Mouse (Mus musculus) CH12.LX (cell line): ENCODE data around the gene Nkapd1. TPM values are rescaled to one million over a fixed set of nuclear protein-coding genes. Genes with fewer than 3 reads are reported as not detected.

Experiments
- DNase-seq: peaks from one replicate; pipeline ENCODE4 v3.0.0-alpha.2; 2013; ENCODE audit errors: extremely low read depth
- H3K27ac ChIP-seq: 2 replicates; pipeline ENCODE4 v1.5.1; 2012; ENCODE audit warnings: low read depth, mild to moderate bottlenecking, control low read depth, moderate library complexity; ENCODE audit not compliant: insufficient read depth
- H3K27me3 ChIP-seq: replicated peaks from 2 replicates; pipeline ENCODE3; 2012; ENCODE audit warnings: inconsistent platforms
- H3K36me3 ChIP-seq, 2 experiments: replicated peaks in 1 of 2; 2 replicates each; pipeline versions ENCODE3 to v1.6.1; 2012; ENCODE audit warnings: inconsistent platforms in 1 of 2, low read length in 1 of 2, mild to moderate bottlenecking in 1 of 2, mixed read lengths in 1 of 2, moderate library complexity in 1 of 2; ENCODE audit not compliant: control insufficient read depth in 1 of 2, insufficient read depth in 1 of 2
- H3K4me1 ChIP-seq, 2 experiments: 2 replicates each; pipeline ENCODE4 v1.6.1; 2012; ENCODE audit warnings: inconsistent platforms in 1 of 2, moderate library complexity in 1 of 2; ENCODE audit not compliant: insufficient read depth in 2 of 2, control insufficient read depth in 1 of 2
- H3K4me2 ChIP-seq: 2 replicates; pipeline ENCODE4 v1.6.1; 2012; ENCODE audit warnings: low read depth, mild to moderate bottlenecking, control low read depth; ENCODE audit not compliant: poor library complexity, insufficient read depth, severe bottlenecking
- H3K4me3 ChIP-seq, 3 experiments: fragments of 150-350 bp in 1 of 3; sonication (generic) in 1 of 3; replicated peaks in 1 of 3; 2 replicates each; pipeline versions ENCODE3 to v1.5.1; 2011 to 2012; ENCODE audit warnings: low read depth in 2 of 3, low read length in 2 of 3, mild to moderate bottlenecking in 2 of 3, moderate library complexity in 2 of 3, control low read depth in 1 of 3, improper control_type of control experiment in 1 of 3, inconsistent platforms in 1 of 3, mixed read lengths in 1 of 3; ENCODE audit not compliant: poor library complexity in 1 of 3
- H3K79me2 ChIP-seq: replicated peaks from 2 replicates; pipeline ENCODE4 v1.6.1; 2012; ENCODE audit warnings: mild to moderate bottlenecking, moderate library complexity; ENCODE audit not compliant: control insufficient read depth, poor library complexity, insufficient read depth, severe bottlenecking; ENCODE audit errors: extremely low read depth
- H3K9ac ChIP-seq: 2 replicates; pipeline ENCODE4 v1.6.1; 2012; ENCODE audit warnings: low read depth, mild to moderate bottlenecking, control low read depth, moderate library complexity; ENCODE audit not compliant: insufficient read depth
- H3K9me3 ChIP-seq: replicated peaks from 2 replicates; pipeline ENCODE3; 2012; ENCODE audit warnings: low read length, inconsistent platforms, mixed read lengths
- CHD1 ChIP-seq: IDR thresholded peaks from 2 replicates; pipeline ENCODE4 v1.6.1; 2012; ENCODE audit warnings: low read depth, low read length, improper control_type of control experiment, inconsistent platforms
- CHD2 ChIP-seq: IDR thresholded peaks from 2 replicates; pipeline ENCODE4 v1.6.1; 2011; ENCODE audit warnings: low read length, improper control_type of control experiment
- E2F4 ChIP-seq: IDR thresholded peaks from 2 replicates; pipeline ENCODE4 v1.6.1; 2011; ENCODE audit warnings: low read depth, low read length, improper control_type of control experiment; ENCODE audit not compliant: insufficient replicate concordance
- ELF1 ChIP-seq: IDR thresholded peaks from 2 replicates; pipeline ENCODE4 v1.6.1; 2014; ENCODE audit warnings: low read depth, mild to moderate bottlenecking, inconsistent platforms, low read length, improper control_type of control experiment
- EP300 ChIP-seq: IDR thresholded peaks from 2 replicates; pipeline ENCODE4 v1.6.1; 2011; ENCODE audit warnings: low read length, improper control_type of control experiment
- HCFC1 ChIP-seq: IDR thresholded peaks from 2 replicates; pipeline ENCODE4 v1.6.1; 2012; ENCODE audit warnings: low read depth, mild to moderate bottlenecking, inconsistent platforms, low read length, improper control_type of control experiment
- MYC ChIP-seq: IDR thresholded peaks from 2 replicates; pipeline ENCODE4 v1.6.1; 2011; ENCODE audit warnings: low read depth, mild to moderate bottlenecking, improper control_type of control experiment, low read length
- NRF1 ChIP-seq: IDR thresholded peaks from 2 replicates; pipeline ENCODE4 v1.6.1; 2014; ENCODE audit warnings: low read depth, mild to moderate bottlenecking, inconsistent platforms, low read length, improper control_type of control experiment, moderate library complexity
- POLR2A ChIP-seq: IDR thresholded peaks from 2 replicates; pipeline ENCODE4 v1.6.1; 2011; ENCODE audit warnings: low read depth, mild to moderate bottlenecking, improper control_type of control experiment, low read length
- POLR2AphosphoS2 ChIP-seq: IDR thresholded peaks from 2 replicates; pipeline ENCODE4 v1.6.1; 2011; ENCODE audit warnings: low read depth, low read length, improper control_type of control experiment
- SMC3 ChIP-seq: IDR thresholded peaks from 2 replicates; pipeline ENCODE4 v1.6.1; 2011; ENCODE audit warnings: low read depth, low read length, improper control_type of control experiment
- UBTF ChIP-seq: IDR thresholded peaks from 2 replicates; pipeline ENCODE4 v1.6.1; 2012; ENCODE audit warnings: low read depth, mild to moderate bottlenecking, inconsistent platforms, low read length, improper control_type of control experiment, moderate library complexity
- USF1 ChIP-seq: IDR thresholded peaks from 2 replicates; pipeline ENCODE4 v1.6.1; 2014; ENCODE audit warnings: low read depth, mild to moderate bottlenecking, inconsistent platforms, low read length, improper control_type of control experiment
- ZC3H11A ChIP-seq: IDR thresholded peaks from 2 replicates; pipeline ENCODE4 v1.6.1; 2012; ENCODE audit warnings: low read depth, mild to moderate bottlenecking, inconsistent platforms, low read length, improper control_type of control experiment
- ZKSCAN1 ChIP-seq: IDR thresholded peaks from 2 replicates; pipeline ENCODE4 v1.6.1; 2012; ENCODE audit warnings: low read depth, inconsistent platforms, low read length, improper control_type of control experiment, borderline replicate concordance
- ZMIZ1 ChIP-seq: IDR thresholded peaks from 2 replicates; pipeline ENCODE4 v1.6.1; 2012; ENCODE audit warnings: low read depth, mild to moderate bottlenecking, inconsistent platforms, low read length, improper control_type of control experiment
- dilution Hi-C: fragments of 300-500 bp; cut with MboI; formaldehyde crosslinking; loops from 2 replicates; pipeline ENCODE4 v1.14.3; 2020; ENCODE audit warnings: low sequenced_read_pairs; ENCODE audit not compliant: extremely low pct_unique_long_range_greater_than_20kb, extremely low pct_ligation_motif_present
- in situ Hi-C: fragments of 300-500 bp; cut with MboI; formaldehyde crosslinking; loops from 3 replicates; pipeline ENCODE4 v1.14.3; 2019; ENCODE audit warnings: low sequenced_read_pairs, low pct_ligation_motif_present, low pct_unique_long_range_greater_than_20kb, mixed read lengths
- polyA plus RNA-seq: library from polyadenylated mRNA; unstranded; fragments of >175 nt; gene quantifications from 2 replicates; pipeline ENCODE4 v1.2.1, GENCODE M21; 2012; ENCODE audit warnings: low read depth; ENCODE audit not compliant: insufficient read length
- total RNA-seq, 2 experiments: library from RNA; depleted of rRNA; stranded (reverse); fragments of 300-350 nt in 1 of 2; fragments of >200 nt in 1 of 2; gene quantifications; 2 replicates each; pipeline ENCODE4 v1.2.3; 2012 to 2014

The Nkapd1 gene
- total and polyA plus RNA-seq, 3 experiments = 10.0 to 36.7 (median 13.5) TPM

- Histone ChIP-seq H3K9me3 (peaks cover 4% of the 10 kb centered on the region), H3K79me2 (no peaks in the 10 kb centered on the region), H3K4me1 (no peaks in the 10 kb centered on the region), H3K4me2 (no peak within 1 kb of the TSS), H3K4me3 (no peak within 1 kb of the TSS), H3K9ac (no peak within 1 kb of the TSS), H3K27ac (no peak within 1 kb of the TSS), H3K27me3 (peaks cover 2% of the 10 kb centered on the region), H3K36me3 (no peaks in the 10 kb centered on the region)
- in situ Hi-C loops = no loop called here
- dilution Hi-C loops = no loop called here
- no peak for DNase-seq
- TF ChIP-seq ZC3H11A (no peak), NRF1 (no peak), HCFC1 (no peak), EP300 (no peak), SMC3 (no peak), POLR2AphosphoS2 (no peak), CHD2 (no peak), CHD1 (no peak), ELF1 (no peak), USF1 (no peak), ZMIZ1 (no peak), UBTF (no peak), E2F4 (no peak), POLR2A (no peak), ZKSCAN1 (no peak), MYC (no peak)
Observed at GRCm38 (mm10) chr9:50561145-50561917, 55.9 kb downstream of the Nkapd1 start, which contains the start of gene Tex12. TSS of gene Tex12 (minus strand) at chr9:50561325.

Other genes starting within 250 kb of the Nkapd1 start
- gene Plet1, start 122.9 kb downstream of the Nkapd1 start, total RNA-seq (2012; rRNA removed) = 0.08 TPM in 1 of 2 replicates, not detected in the other
- not detected in 2 replicates for gene Plet1, start 122.9 kb downstream of the Nkapd1 start, total RNA-seq (2014; rRNA removed)
- 0.19 TPM in 1 of 2 replicates, not detected in the other for gene Plet1, start 122.9 kb downstream of the Nkapd1 start, polyA plus RNA-seq
- gene Pts, start 88.7 kb downstream of the Nkapd1 start, total RNA-seq (2012; rRNA removed) = 35.3 and 37.9 TPM in 2 replicates
- gene Pts, start 88.7 kb downstream of the Nkapd1 start, total RNA-seq (2014; rRNA removed) = 89.4 and 91.8 TPM in 2 replicates
- gene Pts, start 88.7 kb downstream of the Nkapd1 start, polyA plus RNA-seq = 35.4 and 37.7 TPM in 2 replicates
- gene Il18, start 62.6 kb downstream of the Nkapd1 start, total RNA-seq (2012; rRNA removed) = 0.59 and 0.63 TPM in 2 replicates
- gene Il18, start 62.6 kb downstream of the Nkapd1 start, total RNA-seq (2014; rRNA removed) = 0.70 and 0.98 TPM in 2 replicates
- gene Il18, start 62.6 kb downstream of the Nkapd1 start, polyA plus RNA-seq = 0.56 TPM in 1 of 2 replicates, not detected in the other
- gene Bco2, start 62.3 kb downstream of the Nkapd1 start, total RNA-seq (2012; rRNA removed) = 1.2 and 1.3 TPM in 2 replicates
- gene Bco2, start 62.3 kb downstream of the Nkapd1 start, total RNA-seq (2014; rRNA removed) = 0.68 and 0.73 TPM in 2 replicates
- 0.53 and 0.93 TPM in 2 replicates for gene Bco2, start 62.3 kb downstream of the Nkapd1 start, polyA plus RNA-seq
- not detected in 2 replicates for gene Tex12, start 56.1 kb downstream of the Nkapd1 start, total RNA-seq (2012; rRNA removed)
- gene Tex12, start 56.1 kb downstream of the Nkapd1 start, total RNA-seq (2014; rRNA removed) = not detected in 2 replicates
- not detected in 2 replicates for gene Tex12, start 56.1 kb downstream of the Nkapd1 start, polyA plus RNA-seq
- 215 and 261 TPM in 2 replicates for gene Sdhd, start 13.7 kb downstream of the Nkapd1 start, total RNA-seq (2012; rRNA removed)
- gene Sdhd, start 13.7 kb downstream of the Nkapd1 start, total RNA-seq (2014; rRNA removed) = 407 and 435 TPM in 2 replicates
- gene Sdhd, start 13.7 kb downstream of the Nkapd1 start, polyA plus RNA-seq = 220 and 240 TPM in 2 replicates
- gene Timm8b, start 13.6 kb downstream of the Nkapd1 start, total RNA-seq (2012; rRNA removed) = 160 and 183 TPM in 2 replicates
- 244 and 249 TPM in 2 replicates for gene Timm8b, start 13.6 kb downstream of the Nkapd1 start, total RNA-seq (2014; rRNA removed)
- 119 and 155 TPM in 2 replicates for gene Timm8b, start 13.6 kb downstream of the Nkapd1 start, polyA plus RNA-seq
- gene Pih1d2, start 143 bp downstream of the Nkapd1 start, total RNA-seq (2012; rRNA removed) = 1.8 and 2.4 TPM in 2 replicates
- gene Pih1d2, start 143 bp downstream of the Nkapd1 start, total RNA-seq (2014; rRNA removed) = 4.8 and 5.5 TPM in 2 replicates
- gene Pih1d2, start 143 bp downstream of the Nkapd1 start, polyA plus RNA-seq = 2.8 and 3.2 TPM in 2 replicates
- 45.2 and 49.6 TPM in 2 replicates for gene Dlat, start 42.3 kb upstream of the Nkapd1 start, total RNA-seq (2012; rRNA removed)
- 67.5 and 81.5 TPM in 2 replicates for gene Dlat, start 42.3 kb upstream of the Nkapd1 start, total RNA-seq (2014; rRNA removed)
- 53.4 and 55.7 TPM in 2 replicates for gene Dlat, start 42.3 kb upstream of the Nkapd1 start, polyA plus RNA-seq
- 0.04 and 0.13 TPM in 2 replicates for gene Dixdc1, start 122.1 kb upstream of the Nkapd1 start, total RNA-seq (2012; rRNA removed)
- 0.15 and 0.23 TPM in 2 replicates for gene Dixdc1, start 122.1 kb upstream of the Nkapd1 start, total RNA-seq (2014; rRNA removed)
- 0.19 and 0.21 TPM in 2 replicates for gene Dixdc1, start 122.1 kb upstream of the Nkapd1 start, polyA plus RNA-seq
- gene 2310030G06Rik, start 129.1 kb upstream of the Nkapd1 start, total RNA-seq (2012; rRNA removed) = not detected in 2 replicates
- gene 2310030G06Rik, start 129.1 kb upstream of the Nkapd1 start, total RNA-seq (2014; rRNA removed) = not detected in 2 replicates
- not detected in 2 replicates for gene 2310030G06Rik, start 129.1 kb upstream of the Nkapd1 start, polyA plus RNA-seq
- not detected in 2 replicates for gene Cryab, start 133.9 kb upstream of the Nkapd1 start, total RNA-seq (2012; rRNA removed)
- gene Cryab, start 133.9 kb upstream of the Nkapd1 start, total RNA-seq (2014; rRNA removed) = not detected in 2 replicates
- not detected in 2 replicates for gene Cryab, start 133.9 kb upstream of the Nkapd1 start, polyA plus RNA-seq
- not detected in 2 replicates for gene Hspb2, start 134.9 kb upstream of the Nkapd1 start, total RNA-seq (2012; rRNA removed)
- gene Hspb2, start 134.9 kb upstream of the Nkapd1 start, total RNA-seq (2014; rRNA removed) = not detected in 2 replicates
- gene Hspb2, start 134.9 kb upstream of the Nkapd1 start, polyA plus RNA-seq = not detected in 2 replicates
- gene Fdxacb1, start 150.8 kb upstream of the Nkapd1 start, total RNA-seq (2012; rRNA removed) = 5.5 and 5.6 TPM in 2 replicates
- 9.5 and 10.6 TPM in 2 replicates for gene Fdxacb1, start 150.8 kb upstream of the Nkapd1 start, total RNA-seq (2014; rRNA removed)
- 7.5 and 8.5 TPM in 2 replicates for gene Fdxacb1, start 150.8 kb upstream of the Nkapd1 start, polyA plus RNA-seq
- 24.4 and 25.7 TPM in 2 replicates for gene Alg9, start 157.6 kb upstream of the Nkapd1 start, total RNA-seq (2012; rRNA removed)
- gene Alg9, start 157.6 kb upstream of the Nkapd1 start, total RNA-seq (2014; rRNA removed) = 31.4 and 40.1 TPM in 2 replicates
- gene Alg9, start 157.6 kb upstream of the Nkapd1 start, polyA plus RNA-seq = 31.1 and 39.6 TPM in 2 replicates
- gene 1110032A03Rik, start 158.1 kb upstream of the Nkapd1 start, total RNA-seq (2012; rRNA removed) = 6.3 and 7.7 TPM in 2 replicates
- 11.3 and 11.7 TPM in 2 replicates for gene 1110032A03Rik, start 158.1 kb upstream of the Nkapd1 start, total RNA-seq (2014; rRNA removed)
- 9.0 and 9.4 TPM in 2 replicates for gene 1110032A03Rik, start 158.1 kb upstream of the Nkapd1 start, polyA plus RNA-seq
- gene Ppp2r1b, start 227.8 kb upstream of the Nkapd1 start, total RNA-seq (2012; rRNA removed) = 42.1 and 54.9 TPM in 2 replicates
- gene Ppp2r1b, start 227.8 kb upstream of the Nkapd1 start, total RNA-seq (2014; rRNA removed) = 39.3 and 39.6 TPM in 2 replicates
- 63.6 and 66.6 TPM in 2 replicates for gene Ppp2r1b, start 227.8 kb upstream of the Nkapd1 start, polyA plus RNA-seq